Mouse (Mus musculus): ENCODE data around the gene Olfr224. TPM values are rescaled to one million over a fixed set of nuclear protein-coding genes. Genes with fewer than 3 reads are reported as not detected.
"Not testable (repeated sequence)": the region's sequence is repeated elsewhere in the genome, so short reads cannot be mapped to it uniquely, and the experiment has no call there.

Olfr224 gene
- polyA plus RNA-seq, 1 experiment from 2014 or later, result not detected

- Histone ChIP-seq H3K9ac (ENCODE audit: low read depth, low read length) (no peak within 1 kb of the TSS), H3K4me1 (ENCODE audit: control insufficient read depth, low read depth, low read length) (no peaks in the 10 kb centered on the region), H3K27ac (ENCODE audit: low read length) (no peak within 1 kb of the TSS), H3K27me3 (ENCODE audit: control insufficient read depth, insufficient read depth, low read depth, low read length) (no peaks in the 10 kb centered on the region), H3K9me3 (replicated peaks; ENCODE audit: control insufficient read depth, low read length) (no peaks in the 10 kb centered on the region), H3K4me3 (ENCODE audit: low read depth, low read length) (no peak within 1 kb of the TSS), H3K36me3 (ENCODE audit: control insufficient read depth, insufficient read depth) (no peaks in the 10 kb centered on the region), H3K4me2 (ENCODE audit: low read depth, low read length) (no peak within 1 kb of the TSS)
- ATAC-seq (ENCODE audit: low read depth), result no peak
- WGBS (ENCODE audit: insufficient replicate concordance), result 47% methylated on average over 1 of the region's 1 CpGs
Measured at GRCm38 (mm10) chr11:58555536-58555935, 14.8 kb downstream of the Olfr224 start, which contains the start of gene Olfr328. Gene Olfr328, minus strand, starts transcription at chr11:58555636.

DNA sequence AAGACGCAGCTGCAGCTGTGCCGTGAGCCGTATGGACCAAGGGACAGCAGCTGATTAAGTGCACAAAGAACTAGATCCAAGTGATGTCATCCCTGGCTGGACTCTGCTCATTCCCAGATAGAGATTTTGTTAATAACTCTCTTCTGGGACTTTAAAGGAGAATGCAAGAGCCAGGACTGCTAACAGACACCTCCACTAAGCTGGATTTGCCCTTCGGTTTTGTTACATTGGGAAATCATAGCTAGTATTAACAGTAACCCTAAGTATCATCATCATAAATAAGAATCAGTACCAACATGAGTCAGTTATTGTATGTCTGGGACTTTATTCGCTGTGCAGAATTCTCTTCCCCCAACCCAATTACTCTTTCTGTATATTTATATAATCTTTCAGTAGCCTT, 24.0 kb downstream of the Olfr224 start, which contains the start of gene Olfr329-ps:
Gene Olfr329-ps, minus strand, starts transcription at position 101 of the 400 bp plus-strand sequence.
- WGBS (ENCODE audit: insufficient replicate concordance), result 64% methylated on average over 5 of the region's 5 CpGs
- Histone ChIP-seq H3K4me3 (ENCODE audit: low read depth, low read length) (no peak within 1 kb of the TSS), H3K4me2 (ENCODE audit: low read depth, low read length) (no peak within 1 kb of the TSS), H3K9ac (ENCODE audit: low read depth, low read length) (no peak within 1 kb of the TSS), H3K27me3 (ENCODE audit: control insufficient read depth, insufficient read depth, low read depth, low read length) (no peaks in the 10 kb centered on the region), H3K4me1 (ENCODE audit: control insufficient read depth, low read depth, low read length) (no peaks in the 10 kb centered on the region), H3K36me3 (ENCODE audit: control insufficient read depth, insufficient read depth) (no peaks in the 10 kb centered on the region), H3K9me3 (replicated peaks; ENCODE audit: control insufficient read depth, low read length) (no peaks in the 10 kb centered on the region), H3K27ac (ENCODE audit: low read length) (no peak within 1 kb of the TSS)
- no peak for ATAC-seq (ENCODE audit: low read depth)

DNA sequence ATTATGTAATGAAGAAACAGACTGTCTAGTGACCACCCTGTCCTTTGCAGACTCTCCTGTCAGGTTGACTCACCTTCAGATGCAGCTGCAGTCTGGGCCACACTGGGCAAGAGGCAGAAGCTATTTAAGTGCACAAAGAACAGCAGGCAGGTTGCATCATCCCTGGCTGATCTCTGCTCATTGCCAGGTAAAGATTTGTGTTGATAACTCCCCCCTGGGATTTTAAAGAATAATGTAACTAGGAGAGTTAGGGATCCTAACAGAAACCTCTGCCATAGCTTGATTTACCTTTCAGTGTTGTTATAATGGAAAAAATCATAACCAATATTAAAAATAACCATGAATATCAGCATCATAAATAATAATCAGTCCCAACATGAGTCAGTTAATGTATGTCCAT, 35.6 kb downstream of the Olfr224 start, which contains the start of gene Olfr330:
Gene Olfr330, minus strand, starts transcription at position 101 of the 400 bp plus-strand sequence.
- ATAC-seq (ENCODE audit: low read depth); H3K4me1 ChIP-seq (ENCODE audit: control insufficient read depth, low read depth, low read length); H3K4me3 ChIP-seq (ENCODE audit: low read depth, low read length): not testable (repeated sequence)

DNA sequence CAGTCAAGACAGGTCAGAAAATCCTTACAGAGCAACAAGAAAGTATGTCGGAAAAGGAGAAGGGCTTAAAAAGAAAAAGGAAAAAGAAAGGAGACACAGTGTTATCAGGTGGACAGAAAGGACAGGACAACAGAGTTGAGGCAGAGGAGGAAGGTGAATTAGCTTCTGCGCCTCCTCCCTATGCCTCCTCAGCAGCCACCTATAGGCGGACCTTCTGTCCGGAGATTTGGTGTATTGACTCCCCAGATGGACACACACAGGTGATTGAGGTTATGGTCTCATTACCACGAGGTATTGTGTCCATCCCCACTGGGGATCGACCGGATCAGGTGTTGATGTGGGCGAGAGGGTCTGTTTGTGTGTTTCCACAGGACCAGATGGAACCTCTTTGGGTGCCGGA, 50.6 kb downstream of the Olfr224 start:
- H3K9me3 ChIP-seq (replicated peaks; ENCODE audit: control insufficient read depth, low read length); H3K27ac ChIP-seq (ENCODE audit: low read length); H3K36me3 ChIP-seq (ENCODE audit: control insufficient read depth, insufficient read depth); H3K4me1 ChIP-seq (ENCODE audit: control insufficient read depth, low read depth, low read length); H3K4me3 ChIP-seq (ENCODE audit: low read depth, low read length); ATAC-seq (ENCODE audit: low read depth); H3K9ac ChIP-seq (ENCODE audit: low read depth, low read length); H3K4me2 ChIP-seq (ENCODE audit: low read depth, low read length); H3K27me3 ChIP-seq (ENCODE audit: control insufficient read depth, insufficient read depth, low read depth, low read length): not testable (repeated sequence)
- WGBS (ENCODE audit: insufficient replicate concordance), result 66% methylated on average over 7 of the region's 9 CpGs

More for the DNA sequence above, 35.6 kb downstream of the Olfr224 start, which contains the start of gene Olfr330:
- not testable (repeated sequence) for H3K9me3 ChIP-seq (replicated peaks; ENCODE audit: control insufficient read depth, low read length); H3K27me3 ChIP-seq (ENCODE audit: control insufficient read depth, insufficient read depth, low read depth, low read length); H3K27ac ChIP-seq (ENCODE audit: low read length); H3K36me3 ChIP-seq (ENCODE audit: control insufficient read depth, insufficient read depth); H3K9ac ChIP-seq (ENCODE audit: low read depth, low read length); H3K4me2 ChIP-seq (ENCODE audit: low read depth, low read length)

DNA sequence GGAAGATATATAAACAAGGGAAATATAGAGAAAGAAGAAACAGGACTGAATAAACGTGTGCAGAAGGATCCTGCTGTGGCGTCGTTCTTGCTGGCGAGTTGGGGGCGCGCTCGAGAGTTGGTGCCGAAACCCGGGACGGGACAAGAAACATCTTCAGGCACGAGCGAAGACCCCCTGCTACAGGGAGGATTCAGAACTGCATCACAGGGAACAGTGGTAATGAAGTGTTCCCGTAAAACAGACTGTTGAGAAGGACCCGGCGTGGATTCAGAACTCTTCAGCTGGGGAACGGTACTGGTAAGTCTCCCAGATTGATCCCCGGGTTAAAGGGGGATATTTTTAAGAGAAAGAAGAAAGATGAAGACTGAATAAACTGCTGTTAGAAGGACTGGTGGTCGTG, 51.4 kb downstream of the Olfr224 start:
- 82% methylated on average over 16 of the region's 18 CpGs for WGBS (ENCODE audit: insufficient replicate concordance)
- H3K9me3 ChIP-seq (replicated peaks; ENCODE audit: control insufficient read depth, low read length); H3K4me2 ChIP-seq (ENCODE audit: low read depth, low read length); ATAC-seq (ENCODE audit: low read depth); H3K27me3 ChIP-seq (ENCODE audit: control insufficient read depth, insufficient read depth, low read depth, low read length); H3K4me1 ChIP-seq (ENCODE audit: control insufficient read depth, low read depth, low read length); H3K4me3 ChIP-seq (ENCODE audit: low read depth, low read length); H3K27ac ChIP-seq (ENCODE audit: low read length); H3K9ac ChIP-seq (ENCODE audit: low read depth, low read length); H3K36me3 ChIP-seq (ENCODE audit: control insufficient read depth, insufficient read depth): not testable (repeated sequence)

Other genes with a start within 250 kb of the Olfr224 start
- gene Zfp672, start 240.2 kb downstream of the Olfr224 start, polyA plus RNA-seq (2015; fragmentation: Nextera tagmentation; extraction: Ambion mirVana), result 33.8 and 36.6 TPM in 2 replicates
- gene Sh3bp5l, start 239.8 kb downstream of the Olfr224 start, polyA plus RNA-seq (2015; fragmentation: Nextera tagmentation; extraction: Ambion mirVana), result 16.8 and 17.0 TPM in 2 replicates
- 0.16 and 12.0 TPM in 2 replicates for gene Lypd8, start 191.5 kb downstream of the Olfr224 start, polyA plus RNA-seq (2015; fragmentation: Nextera tagmentation; extraction: Ambion mirVana)
- not detected in 2 replicates for gene 1810065E05Rik, start 149.4 kb downstream of the Olfr224 start, polyA plus RNA-seq (2015; fragmentation: Nextera tagmentation; extraction: Ambion mirVana)
- not detected in 2 replicates for gene Gm12253, start 138.0 kb downstream of the Olfr224 start, polyA plus RNA-seq (2015; fragmentation: Nextera tagmentation; extraction: Ambion mirVana)
- not detected in 2 replicates for gene Lypd9, start 117.6 kb downstream of the Olfr224 start, polyA plus RNA-seq (2015; fragmentation: Nextera tagmentation; extraction: Ambion mirVana)
- not detected in 2 replicates for gene Olfr30, start 108.3 kb downstream of the Olfr224 start, polyA plus RNA-seq (2015; fragmentation: Nextera tagmentation; extraction: Ambion mirVana)
- not detected in 2 replicates for gene Olfr332, start 78.0 kb downstream of the Olfr224 start, polyA plus RNA-seq (2015; fragmentation: Nextera tagmentation; extraction: Ambion mirVana)
- gene Olfr331, start 68.0 kb downstream of the Olfr224 start, polyA plus RNA-seq (2015; fragmentation: Nextera tagmentation; extraction: Ambion mirVana), result not detected in 2 replicates
- not detected in 2 replicates for gene Olfr330, start 35.7 kb downstream of the Olfr224 start, polyA plus RNA-seq (2015; fragmentation: Nextera tagmentation; extraction: Ambion mirVana)
- gene Olfr329-ps, start 24.1 kb downstream of the Olfr224 start, polyA plus RNA-seq (2015; fragmentation: Nextera tagmentation; extraction: Ambion mirVana), result not detected in 2 replicates
- gene Olfr328, start 14.9 kb downstream of the Olfr224 start, polyA plus RNA-seq (2015; fragmentation: Nextera tagmentation; extraction: Ambion mirVana), result not detected in 2 replicates
- gene Olfr325, start 7.2 kb upstream of the Olfr224 start, polyA plus RNA-seq (2015; fragmentation: Nextera tagmentation; extraction: Ambion mirVana), result not detected in 2 replicates
- gene Olfr324, start 24.6 kb upstream of the Olfr224 start, polyA plus RNA-seq (2015; fragmentation: Nextera tagmentation; extraction: Ambion mirVana), result not detected in 2 replicates
- gene 2210407C18Rik, start 45.5 kb upstream of the Olfr224 start, polyA plus RNA-seq (2015; fragmentation: Nextera tagmentation; extraction: Ambion mirVana), result not detected in 2 replicates
- gene Olfr323, start 59.9 kb upstream of the Olfr224 start, polyA plus RNA-seq (2015; fragmentation: Nextera tagmentation; extraction: Ambion mirVana), result not detected in 2 replicates
- 12.7 and 15.7 TPM in 2 replicates for gene Trim58, start 69.9 kb upstream of the Olfr224 start, polyA plus RNA-seq (2015; fragmentation: Nextera tagmentation; extraction: Ambion mirVana)
- gene Olfr322, start 88.2 kb upstream of the Olfr224 start, polyA plus RNA-seq (2015; fragmentation: Nextera tagmentation; extraction: Ambion mirVana), result 0.08 TPM in 1 of 2 replicates, not detected in the other
- not detected in 2 replicates for gene Olfr320, start 110.5 kb upstream of the Olfr224 start, polyA plus RNA-seq (2015; fragmentation: Nextera tagmentation; extraction: Ambion mirVana)
- not detected in 2 replicates for gene Olfr319, start 128.6 kb upstream of the Olfr224 start, polyA plus RNA-seq (2015; fragmentation: Nextera tagmentation; extraction: Ambion mirVana)
- not detected in 2 replicates for gene Olfr318, start 153.5 kb upstream of the Olfr224 start, polyA plus RNA-seq (2015; fragmentation: Nextera tagmentation; extraction: Ambion mirVana)
- gene Olfr317, start 168.7 kb upstream of the Olfr224 start, polyA plus RNA-seq (2015; fragmentation: Nextera tagmentation; extraction: Ambion mirVana), result not detected in 2 replicates
- not detected in 2 replicates for gene Olfr316, start 182.2 kb upstream of the Olfr224 start, polyA plus RNA-seq (2015; fragmentation: Nextera tagmentation; extraction: Ambion mirVana)
- gene Olfr315, start 202.6 kb upstream of the Olfr224 start, polyA plus RNA-seq (2015; fragmentation: Nextera tagmentation; extraction: Ambion mirVana), result not detected in 2 replicates
- not detected in 2 replicates for gene Olfr314, start 212.4 kb upstream of the Olfr224 start, polyA plus RNA-seq (2015; fragmentation: Nextera tagmentation; extraction: Ambion mirVana)
- gene Fam183b, start 231.4 kb upstream of the Olfr224 start, polyA plus RNA-seq (2015; fragmentation: Nextera tagmentation; extraction: Ambion mirVana), result 0.17 TPM in 1 of 2 replicates, not detected in the other
- not detected in 2 replicates for gene Olfr313, start 244.4 kb upstream of the Olfr224 start, polyA plus RNA-seq (2015; fragmentation: Nextera tagmentation; extraction: Ambion mirVana)